Mouse (Mus musculus): ENCODE data around the gene Spaca6. TPM values are rescaled to one million over a fixed set of nuclear protein-coding genes. Genes with fewer than 3 reads are reported as not detected.

The Spaca6 gene
- polyA plus RNA-seq, 1 experiment from 2014 or later = 8.2 TPM

DNA sequence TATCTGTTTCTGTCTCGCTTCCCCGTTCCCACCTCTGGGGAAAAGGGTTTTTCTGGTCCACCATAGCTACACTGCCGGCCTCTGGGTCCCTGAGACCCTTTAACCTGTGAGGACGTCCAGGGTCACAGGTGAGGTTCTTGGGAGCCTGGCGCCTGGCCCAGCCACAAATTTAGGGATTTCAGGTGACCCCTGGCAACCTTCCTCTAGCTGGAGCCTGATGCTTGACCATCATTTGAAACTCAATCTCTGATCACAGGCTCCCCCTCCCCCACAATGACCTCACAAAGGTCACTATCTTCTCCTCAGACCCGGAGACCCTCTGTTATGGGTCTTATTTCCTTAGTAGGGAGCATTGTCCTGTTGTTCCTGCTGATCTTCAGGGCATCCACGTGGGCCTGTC, 3.8 kb downstream of the Spaca6 start:
- Histone ChIP-seq H3K4me3 (ENCODE audit: low read depth, low read length) (no peak overlapping the region), H3K9me3 (ENCODE audit: control insufficient read depth, low read length) (no peaks in the 10 kb centered on the region), H3K9ac (ENCODE audit: low read length) (no peak overlapping the region), H3K27me3 (ENCODE audit: control insufficient read depth, insufficient read depth, low read length) (no peaks in the 10 kb centered on the region), H3K4me1 (replicated peaks; ENCODE audit: control insufficient read depth, insufficient read depth) (peaks cover 5% of the 10 kb centered on the region), H3K27ac (replicated peaks) (no peak overlapping the region), H3K4me2 (replicated peaks; ENCODE audit: low read depth) (peak overlapping the region; percentile 11; the same call in 1 of the 2 replicates), H3K36me3 (ENCODE audit: control insufficient read depth, insufficient read depth, low read length) (no peaks in the 10 kb centered on the region)
- DNase-seq (ENCODE audit: low spot score) = no peak
- WGBS = 66% methylated on average over 7 of the region's 7 CpGs
- ATAC-seq (ENCODE audit: low FRiP score, low TSS enrichment) = no peak
- TF ChIP-seq EP300 (optimal IDR thresholded peaks at IDR 0.05) (no peak), CTCF (IDR thresholded peaks at IDR 0.05; ENCODE audit: low read depth) (no peak)

DNA sequence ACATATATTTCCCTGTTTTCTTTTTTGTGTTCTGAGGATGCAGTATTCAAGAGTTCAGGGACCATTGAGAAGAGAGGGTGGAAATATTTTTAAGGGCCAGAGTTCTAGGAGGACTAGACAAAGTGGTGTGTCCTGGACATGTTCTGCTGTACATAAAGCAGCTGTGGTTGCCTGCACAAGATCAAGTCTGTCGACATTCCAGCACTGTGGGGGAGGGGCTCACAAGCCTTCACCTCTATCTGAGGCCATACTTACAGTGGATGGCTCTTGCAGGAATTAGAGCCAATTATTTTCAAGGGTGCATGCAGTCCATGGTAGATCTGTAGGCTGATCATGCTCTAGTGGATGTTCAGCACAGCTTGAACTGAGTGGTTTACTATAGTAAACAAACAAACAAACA, 7.9 kb downstream of the Spaca6 start:
- TF ChIP-seq EP300 (optimal IDR thresholded peaks at IDR 0.05) (no peak), CTCF (IDR thresholded peaks at IDR 0.05; ENCODE audit: low read depth) (no peak)
- no peak overlapping the region for H3K4me2 ChIP-seq (replicated peaks; ENCODE audit: low read depth)
- ATAC-seq (ENCODE audit: low FRiP score, low TSS enrichment) (no peak), DNase-seq (ENCODE audit: low spot score) (peak; percentile 41)
- H3K36me3 ChIP-seq (ENCODE audit: control insufficient read depth, insufficient read depth, low read length) = no peaks in the 10 kb centered on the region
- no peaks in the 10 kb centered on the region for H3K27me3 ChIP-seq (ENCODE audit: control insufficient read depth, insufficient read depth, low read length)
- H3K9ac ChIP-seq (ENCODE audit: low read length) = no peak overlapping the region
- no peak overlapping the region for H3K4me3 ChIP-seq (ENCODE audit: low read depth, low read length)
- H3K4me1 ChIP-seq (replicated peaks; ENCODE audit: control insufficient read depth, insufficient read depth) = peaks cover 10% of the 10 kb centered on the region
- no peak overlapping the region for H3K27ac ChIP-seq (replicated peaks)
- WGBS = 0% methylated on average over 1 of the region's 1 CpGs
- H3K9me3 ChIP-seq (ENCODE audit: control insufficient read depth, low read length) = no peaks in the 10 kb centered on the region

DNA sequence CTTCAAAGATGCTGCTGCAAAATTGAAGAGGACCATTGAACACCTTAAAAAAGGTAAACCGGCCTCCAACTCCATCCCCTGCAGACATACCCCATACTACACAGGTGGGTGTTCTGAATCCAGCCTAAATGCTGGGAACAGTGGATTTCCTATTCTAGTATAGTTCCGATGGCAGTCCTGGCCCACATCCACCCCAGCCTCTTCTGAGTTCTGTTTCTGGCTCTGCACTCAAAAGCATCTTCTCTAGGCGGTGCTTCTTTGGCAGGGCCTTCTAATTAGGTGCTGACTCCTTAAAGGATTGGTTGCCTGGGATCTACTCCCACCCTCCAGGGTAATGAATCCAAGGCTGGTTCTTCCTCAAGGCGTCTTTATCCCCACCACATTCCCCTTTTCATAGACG, 9.1 kb downstream of the Spaca6 start:
- Histone ChIP-seq H3K27me3 (ENCODE audit: control insufficient read depth, insufficient read depth, low read length) (no peaks in the 10 kb centered on the region), H3K4me3 (ENCODE audit: low read depth, low read length) (no peak overlapping the region), H3K9me3 (ENCODE audit: control insufficient read depth, low read length) (no peaks in the 10 kb centered on the region), H3K4me1 (replicated peaks; ENCODE audit: control insufficient read depth, insufficient read depth) (peaks cover 10% of the 10 kb centered on the region; the same call in 1 of the 2 replicates), H3K27ac (replicated peaks) (no peak overlapping the region), H3K9ac (ENCODE audit: low read length) (no peak overlapping the region), H3K4me2 (replicated peaks; ENCODE audit: low read depth) (no peak overlapping the region), H3K36me3 (ENCODE audit: control insufficient read depth, insufficient read depth, low read length) (peaks cover 6% of the 10 kb centered on the region; the same call in 1 of the 2 replicates)
- no peak for TF ChIP-seq CTCF (IDR thresholded peaks at IDR 0.05; ENCODE audit: low read depth)
- TF ChIP-seq EP300 (optimal IDR thresholded peaks at IDR 0.05) = no peak
- ATAC-seq (ENCODE audit: low FRiP score, low TSS enrichment) (no peak), DNase-seq (ENCODE audit: low spot score) (no peak)
- 62% methylated on average over 5 of the region's 5 CpGs for WGBS

DNA sequence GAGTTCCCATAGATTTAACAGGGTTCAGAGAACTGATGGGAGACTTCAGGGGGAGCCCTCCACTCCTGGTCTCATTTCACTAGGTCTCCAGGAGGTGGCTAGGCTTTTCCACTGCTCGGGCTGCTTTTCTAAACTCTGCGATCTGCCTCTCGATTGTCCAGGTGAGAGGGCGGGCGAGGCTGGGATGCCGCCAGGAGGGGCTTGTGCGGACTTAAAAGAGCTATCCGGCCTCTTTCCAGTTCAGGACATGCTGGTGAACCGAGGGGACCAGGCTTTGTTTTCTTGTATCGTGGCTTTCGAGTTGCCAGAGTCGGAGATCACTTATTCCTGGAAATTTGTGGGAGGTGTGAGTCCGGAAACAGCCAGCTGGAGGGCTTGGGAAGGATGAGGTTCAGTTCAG, 10.5 kb downstream of the Spaca6 start:
- peak overlapping the region; percentile 52 for H3K9ac ChIP-seq (ENCODE audit: low read length)
- WGBS = 7% methylated on average over 13 of the region's 13 CpGs
- TF ChIP-seq CTCF (IDR thresholded peaks at IDR 0.05; ENCODE audit: low read depth) = peak; percentile 25; the same call in 1 of the 2 replicates
- TF ChIP-seq EP300 (optimal IDR thresholded peaks at IDR 0.05) = no peak
- peaks cover 10% of the 10 kb centered on the region; the same call in 1 of the 2 replicates for H3K4me1 ChIP-seq (replicated peaks; ENCODE audit: control insufficient read depth, insufficient read depth)
- peak overlapping the region; percentile 70 for H3K4me2 ChIP-seq (replicated peaks; ENCODE audit: low read depth)
- H3K36me3 ChIP-seq (ENCODE audit: control insufficient read depth, insufficient read depth, low read length) = peaks cover 6% of the 10 kb centered on the region; the same call in 1 of the 2 replicates
- peak overlapping the region; percentile 93 for H3K27ac ChIP-seq (replicated peaks)
- H3K27me3 ChIP-seq (ENCODE audit: control insufficient read depth, insufficient read depth, low read length) = no peaks in the 10 kb centered on the region
- peak overlapping the region; percentile 50 for H3K4me3 ChIP-seq (ENCODE audit: low read depth, low read length)
- H3K9me3 ChIP-seq (ENCODE audit: control insufficient read depth, low read length) = no peaks in the 10 kb centered on the region
- DNase-seq (ENCODE audit: low spot score) (no peak), ATAC-seq (ENCODE audit: low FRiP score, low TSS enrichment) (no peak)

DNA sequence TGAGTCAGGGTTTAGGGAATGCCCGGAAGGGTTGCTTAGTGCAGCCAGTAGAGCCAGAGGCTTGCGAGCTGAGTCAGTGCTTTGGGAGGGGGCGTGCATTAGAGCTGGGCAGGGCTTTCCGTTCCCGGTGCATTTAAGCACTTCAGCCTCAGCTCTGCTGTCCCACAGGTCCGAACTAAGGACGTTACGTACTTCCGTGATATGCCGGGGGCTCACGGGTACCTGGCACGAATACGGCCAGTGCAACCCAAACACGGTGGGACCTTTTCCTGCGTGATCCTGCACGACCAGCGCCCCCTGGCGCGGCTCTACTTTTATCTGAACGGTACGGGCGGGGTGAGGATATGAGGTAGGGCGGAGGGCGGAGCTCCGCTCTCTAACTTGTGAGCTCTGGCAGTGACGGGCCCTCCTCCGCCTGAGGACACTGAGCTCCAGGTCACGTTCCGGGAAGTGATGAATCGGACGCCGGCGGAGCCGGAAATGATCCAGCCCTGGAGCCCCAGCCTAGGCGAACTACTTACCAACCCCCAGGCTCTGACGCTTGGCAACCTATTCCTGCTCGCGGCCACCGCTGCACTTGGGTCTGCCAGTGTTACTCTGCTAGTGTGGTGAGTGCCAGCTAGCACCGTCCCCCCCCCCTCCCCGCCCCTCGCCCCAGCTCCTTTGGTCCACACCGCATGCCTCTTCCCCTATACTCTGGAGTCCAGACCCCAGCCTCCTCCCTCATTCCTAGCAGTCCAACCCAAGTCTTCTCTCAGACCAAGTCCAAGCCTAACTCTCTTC, 11.2 kb downstream of the Spaca6 start:
- Histone ChIP-seq H3K9ac (ENCODE audit: low read length) (peak overlapping the region; percentile 71), H3K27me3 (ENCODE audit: control insufficient read depth, insufficient read depth, low read length) (no peaks in the 10 kb centered on the region), H3K36me3 (ENCODE audit: control insufficient read depth, insufficient read depth, low read length) (peaks cover 8% of the 10 kb centered on the region; the same call in 1 of the 2 replicates), H3K9me3 (ENCODE audit: control insufficient read depth, low read length) (no peaks in the 10 kb centered on the region), H3K4me3 (ENCODE audit: low read depth, low read length) (peak overlapping the region; percentile 50), H3K4me2 (replicated peaks; ENCODE audit: low read depth) (peak overlapping the region; percentile 70), H3K4me1 (replicated peaks; ENCODE audit: control insufficient read depth, insufficient read depth) (peaks cover 10% of the 10 kb centered on the region; the same call in 1 of the 2 replicates), H3K27ac (replicated peaks) (peak overlapping the region; percentile 93)
- TF ChIP-seq CTCF (IDR thresholded peaks at IDR 0.05; ENCODE audit: low read depth) = peak; percentile 88
- no peak for TF ChIP-seq EP300 (optimal IDR thresholded peaks at IDR 0.05)
- ATAC-seq (ENCODE audit: low FRiP score, low TSS enrichment) (peak; percentile 99), DNase-seq (ENCODE audit: low spot score) (peak; percentile 97)
- under 1% methylated on average over 40 of the region's 43 CpGs for WGBS

DNA sequence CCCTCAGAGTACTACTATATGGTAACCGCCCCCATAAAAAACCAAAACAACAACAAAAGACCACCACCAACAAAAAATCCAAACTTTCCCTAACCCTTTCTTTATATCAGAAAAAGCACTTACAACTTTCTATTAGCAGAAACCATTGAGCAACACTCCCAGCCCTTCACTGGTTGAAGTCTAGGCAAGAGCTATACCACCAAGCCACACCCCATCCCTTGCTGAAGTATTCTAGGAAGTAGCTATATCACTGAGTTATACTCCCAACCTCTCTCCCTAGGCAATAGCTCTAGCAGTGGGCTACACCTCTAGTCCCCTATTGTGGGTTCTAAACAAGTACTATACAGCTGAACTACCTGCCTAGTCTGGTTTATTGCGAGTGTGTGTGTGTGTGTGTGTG, 12.3 kb downstream of the Spaca6 start:
- no peaks in the 10 kb centered on the region for H3K9me3 ChIP-seq (ENCODE audit: control insufficient read depth, low read length)
- H3K9ac ChIP-seq (ENCODE audit: low read length) = no peak overlapping the region
- H3K4me1 ChIP-seq (replicated peaks; ENCODE audit: control insufficient read depth, insufficient read depth) = peaks cover 8% of the 10 kb centered on the region; the same call in 1 of the 2 replicates
- no peak overlapping the region for H3K4me3 ChIP-seq (ENCODE audit: low read depth, low read length)
- peaks cover 8% of the 10 kb centered on the region; the same call in 1 of the 2 replicates for H3K36me3 ChIP-seq (ENCODE audit: control insufficient read depth, insufficient read depth, low read length)
- no peaks in the 10 kb centered on the region for H3K27me3 ChIP-seq (ENCODE audit: control insufficient read depth, insufficient read depth, low read length)
- no peak overlapping the region for H3K27ac ChIP-seq (replicated peaks)
- H3K4me2 ChIP-seq (replicated peaks; ENCODE audit: low read depth) = no peak overlapping the region; the same call in 1 of the 2 replicates
- TF ChIP-seq EP300 (optimal IDR thresholded peaks at IDR 0.05) = no peak
- TF ChIP-seq CTCF (IDR thresholded peaks at IDR 0.05; ENCODE audit: low read depth) = no peak
- DNase-seq (ENCODE audit: low spot score) (no peak), ATAC-seq (ENCODE audit: low FRiP score, low TSS enrichment) (no peak)
- 88% methylated on average over 2 of the region's 2 CpGs for WGBS
